Mouse (Mus musculus) embryonic facial prominence, embryonic 15.5 days (tissue): ENCODE measurements at regions not wholly inside any gene's neighbourhood (a gene's known extent, or its start where the extent isn't known, plus 50 kb on each side); places are given as distances from the start of the nearest gene placed in this dataset.

Source experiments
- ATAC-seq: fragments of 200-750 bp; cut with Nextera tagmentation; 2 replicates; pipeline ENCODE4 v1.8.0; 2017; ENCODE audit warnings: low read depth, moderate TSS enrichment; ENCODE audit not compliant: insufficient number of reproducible peaks, low FRiP score, low TSS enrichment
- H3K27ac ChIP-seq: fragments of 300-500 bp; sonication (generic); replicated peaks from 2 replicates; pipeline ENCODE4 v1.5.1; 2015; ENCODE audit warnings: mild to moderate bottlenecking, inconsistent platforms
- H3K27me3 ChIP-seq: fragments of 300-500 bp; sonication (generic); 2 replicates; pipeline ENCODE4 v1.6.1; 2015; ENCODE audit warnings: inconsistent platforms
- H3K36me3 ChIP-seq: fragments of 300-500 bp; sonication (generic); 2 replicates; pipeline ENCODE4 v1.6.1; 2015; ENCODE audit warnings: mild to moderate bottlenecking, inconsistent platforms
- H3K4me1 ChIP-seq: fragments of 300-500 bp; sonication (generic); 2 replicates; pipeline ENCODE4 v1.6.1; 2015; ENCODE audit warnings: inconsistent platforms
- H3K4me2 ChIP-seq: fragments of 300-500 bp; sonication (generic); replicated peaks from 2 replicates; pipeline ENCODE4 v1.6.1; 2015; ENCODE audit warnings: mild to moderate bottlenecking, inconsistent platforms
- H3K4me3 ChIP-seq: fragments of 300-500 bp; sonication (generic); replicated peaks from 2 replicates; pipeline ENCODE4 v1.5.1; 2015; ENCODE audit warnings: mild to moderate bottlenecking, inconsistent platforms
- H3K9ac ChIP-seq: fragments of 300-500 bp; sonication (generic); 2 replicates; pipeline ENCODE4 v1.6.1; 2015; ENCODE audit warnings: inconsistent platforms
- H3K9me3 ChIP-seq: fragments of 300-500 bp; sonication (generic); replicated peaks from 2 replicates; pipeline ENCODE4 v1.6.1; 2016; ENCODE audit warnings: inconsistent platforms
- WGBS: fragments of 180-500 bp; shearing (Covaris S2); methylation state at CpG from one replicate; pipeline ENCODE4 v1.1.7; 2015; 5-methylcytosine and 5-hydroxymethylcytosine counted together

GRCm38 (mm10) chr17:42169391-42170018, 146.2 kb upstream of the Ptchd4 start:
- H3K9ac ChIP-seq: no peak overlapping the region
- ATAC-seq: no peak
- H3K27me3 ChIP-seq: no peaks in the 10 kb centered on the region
- 84% methylated on average over 1 of the region's 1 CpGs for WGBS
- H3K9me3 ChIP-seq: no peaks in the 10 kb centered on the region
- no peaks in the 10 kb centered on the region for H3K4me1 ChIP-seq
- H3K4me2 ChIP-seq: no peak overlapping the region
- H3K27ac ChIP-seq: no peak overlapping the region
- H3K4me3 ChIP-seq: no peak overlapping the region
- H3K36me3 ChIP-seq: no peaks in the 10 kb centered on the region

DNA sequence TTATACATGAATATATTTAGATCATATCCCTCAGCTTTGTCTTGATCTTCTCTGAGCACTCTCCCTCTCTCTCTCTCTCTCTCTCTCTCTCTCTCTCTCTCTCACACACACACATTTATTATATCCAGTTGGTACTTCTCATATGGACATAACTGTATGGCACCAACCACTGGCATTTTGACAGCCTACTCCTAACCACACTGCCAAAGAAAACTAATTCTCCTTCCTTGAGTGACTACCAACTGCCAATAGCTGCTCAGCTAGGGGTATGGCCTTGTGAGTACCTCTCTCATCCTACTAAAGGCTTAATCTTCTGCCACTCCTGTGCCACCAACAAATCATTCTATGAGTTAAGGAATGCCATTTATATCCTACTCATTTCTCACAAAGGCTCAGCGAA, 127.2 kb upstream of the Ptchd4 start:
- no peak overlapping the region for H3K4me2 ChIP-seq
- H3K4me3 ChIP-seq: no peak overlapping the region
- no peaks in the 10 kb centered on the region for H3K36me3 ChIP-seq
- H3K27me3 ChIP-seq: no peaks in the 10 kb centered on the region
- H3K4me1 ChIP-seq: no peaks in the 10 kb centered on the region
- no peak overlapping the region for H3K9ac ChIP-seq
- 93% methylated on average over 1 of the region's 1 CpGs for WGBS
- no peaks in the 10 kb centered on the region for H3K9me3 ChIP-seq
- ATAC-seq: no peak
- no peak overlapping the region for H3K27ac ChIP-seq

GRCm38 (mm10) chr17:42190206-42190902, 125.4 kb upstream of the Ptchd4 start:
- Histone ChIP-seq H3K9me3 (no peaks in the 10 kb centered on the region), H3K4me3 (no peak overlapping the region), H3K27ac (no peak overlapping the region), H3K4me2 (no peak overlapping the region), H3K36me3 (no peaks in the 10 kb centered on the region), H3K4me1 (no peaks in the 10 kb centered on the region), H3K27me3 (no peaks in the 10 kb centered on the region), H3K9ac (no peak overlapping the region)
- ATAC-seq: no peak
- 72% methylated on average over 8 of the region's 8 CpGs for WGBS
